In genomic region chr4:83272917-83273615, GRCm38 (mm10) we compare ENCODE assay signal across 17 mouse cellular contexts. TPM values are rescaled to one million over a fixed set of nuclear protein-coding genes. Genes with fewer than 3 reads are reported as not detected.
DNase-seq lines count a peak whose midpoint lies in the region; ATAC-seq and TF ChIP-seq lines count a peak whose summit lies in the region.
"Had no signal": no experiment of that assay in that cellular context is flagged by ENCODE, and none has a peak within 500 bp of the region (broad histone marks: within the 10 kb centered on the region; RNA-seq: fewer than 3 reads in every experiment).

No protein-coding gene starts in this region.

- no peaks in the 10 kb centered on the region for H3K27me3 ChIP-seq in liver, embryonic 16.5 days (ENCODE audit: control insufficient read depth, insufficient read depth, low read depth, low read length)
- H3K27me3 ChIP-seq: embryonic facial prominence, embryonic 12.5 days; forebrain, embryonic 12.5 days; limb, embryonic 15.5 days; neural tube, embryonic 12.5 days had no signal

- no peak for DNase-seq in gastrocnemius, adult 2 months
- DNase-seq in gastrocnemius, postnatal 10 days = no peak
- peak; percentile 58 for DNase-seq in 416B (ENCODE audit: low read depth)
- DNase-seq in c-Kit-positive CD71-positive TER-119-positive erythroid progenitor cells, embryonic 14.5 days (ENCODE audit: low spot score) = no peak
- no peak for DNase-seq in lung, adult 2 months
- no peak for DNase-seq in cerebellum, postnatal 25 days
- DNase-seq: cerebellum, postnatal 14 days; kidney, adult 11 months; kidney, postnatal 14 days had no signal

- H3K9me3 ChIP-seq in liver, embryonic 16.5 days (replicated peaks; ENCODE audit: control insufficient read depth, low read length) = no peaks in the 10 kb centered on the region
- H3K9me3 ChIP-seq: embryonic facial prominence, embryonic 12.5 days; forebrain, embryonic 12.5 days; limb, embryonic 15.5 days; neural tube, embryonic 12.5 days had no signal

- H3K4me3 ChIP-seq in gastrocnemius, adult 2 months = peak overlapping the region; percentile 10
- no peak overlapping the region for H3K4me3 ChIP-seq in cortical plate, adult 2 months (ENCODE audit: insufficient read depth, low read length)
- peak overlapping the region; percentile 32 for H3K4me3 ChIP-seq in liver, embryonic 16.5 days (ENCODE audit: low read depth, low read length)
- no peak overlapping the region for H3K4me3 ChIP-seq in lung, adult 2 months (replicated peaks; ENCODE audit: extremely low read depth, low read depth, low read length)
- H3K4me3 ChIP-seq: embryonic facial prominence, embryonic 12.5 days; forebrain, embryonic 12.5 days; limb, embryonic 15.5 days; neural tube, embryonic 12.5 days had no signal

- H3K9ac ChIP-seq in liver, embryonic 16.5 days (ENCODE audit: low read depth, low read length) = no peak overlapping the region
- H3K9ac ChIP-seq: embryonic facial prominence, embryonic 12.5 days; forebrain, embryonic 12.5 days; limb, embryonic 15.5 days; neural tube, embryonic 12.5 days had no signal

- no peaks in the 10 kb centered on the region for H3K36me3 ChIP-seq in liver, embryonic 16.5 days (ENCODE audit: control insufficient read depth, insufficient read depth)
- H3K36me3 ChIP-seq: embryonic facial prominence, embryonic 12.5 days; forebrain, embryonic 12.5 days; limb, embryonic 15.5 days; neural tube, embryonic 12.5 days had no signal

- TF ChIP-seq POLR2A in cortical plate, adult 2 months (IDR thresholded peaks at IDR 0.05; ENCODE audit: extremely low read depth, insufficient read depth, low read length) = no peak
- TF ChIP-seq POLR2A in lung, adult 2 months (IDR thresholded peaks at IDR 0.05; ENCODE audit: borderline replicate concordance, extremely low read depth, low read depth, low read length) = no peak

- 18% methylated on average over 9 of the region's 9 CpGs for WGBS in liver, embryonic 16.5 days (ENCODE audit: insufficient replicate concordance)
- whole genome bisulfite sequencing in lung, adult 2 months = 79% methylated on average over 9 of the region's 9 CpGs

- intact Hi-C loops in gastrocnemius, adult 2 months (cut with DNase I) = no loop called here

- TF ChIP-seq CTCF in gastrocnemius, adult 2 months (IDR thresholded peaks at IDR 0.05) = no peak
- no peak for TF ChIP-seq CTCF in cortical plate, adult 2 months (IDR thresholded peaks at IDR 0.05; ENCODE audit: extremely low read depth, insufficient read depth, low read length)
- TF ChIP-seq CTCF in lung, adult 2 months (IDR thresholded peaks at IDR 0.05; ENCODE audit: insufficient read depth, low read length) = no peak

- peak overlapping the region; percentile 31; the same call in 1 of the 2 replicates for H3K27ac ChIP-seq in gastrocnemius, adult 2 months
- H3K27ac ChIP-seq in cortical plate, adult 2 months (ENCODE audit: insufficient read depth, low read length) = 0 out of 2 replicates have a peak overlapping the region, but pooled peaks have one; percentile 21
- H3K27ac ChIP-seq in liver, embryonic 16.5 days (ENCODE audit: low read length) = no peak overlapping the region
- H3K27ac ChIP-seq: embryonic facial prominence, embryonic 12.5 days; forebrain, embryonic 12.5 days; limb, embryonic 15.5 days; neural tube, embryonic 12.5 days had no signal

- peak overlapping the region; percentile 42 for H3K4me2 ChIP-seq in liver, embryonic 16.5 days (ENCODE audit: low read depth, low read length)
- H3K4me2 ChIP-seq: embryonic facial prominence, embryonic 12.5 days; forebrain, embryonic 12.5 days; limb, embryonic 15.5 days; neural tube, embryonic 12.5 days had no signal

- no peak; the same call in 1 of the 2 replicates for ATAC-seq in liver, embryonic 16.5 days (ENCODE audit: low read depth)
- ATAC-seq: hindbrain, embryonic 16.5 days; midbrain, embryonic 16.5 days had no signal

- peaks cover 8% of the 10 kb centered on the region for H3K4me1 ChIP-seq in cortical plate, adult 2 months (ENCODE audit: control insufficient read depth, insufficient read depth, low read length)
- no peaks in the 10 kb centered on the region; the same call in 1 of the 2 replicates for H3K4me1 ChIP-seq in liver, embryonic 16.5 days (ENCODE audit: control insufficient read depth, low read depth, low read length)
- no peaks in the 10 kb centered on the region; the same call in 1 of the 2 replicates for H3K4me1 ChIP-seq in lung, adult 2 months (ENCODE audit: control insufficient read depth, insufficient read depth, low read length)
- H3K4me1 ChIP-seq: embryonic facial prominence, embryonic 12.5 days; forebrain, embryonic 12.5 days; neural tube, embryonic 12.5 days had no signal

RNA-seq across cellular contexts. Expression of gene Ttc39b, which starts 51.0 kb away (rescaled TPM):
- total RNA-seq in gastrocnemius, adult 2 months (2021) = 1 to 10 TPM; 4.0 to 6.9 TPM
- 10 to 100 TPM in 1 of 2 experiments, 1 to 10 TPM in 1; 7.3 to 10.5 TPM for total RNA-seq in gastrocnemius, postnatal 10 days (2021)
- polyA plus RNA-seq in cortical plate, adult 2 months (2012; rRNA removed) = 19.6 and 20.8 TPM in 2 replicates
- polyA plus RNA-seq in liver, embryonic 16.5 days (2015; fragmentation: Nextera tagmentation; extraction: Ambion mirVana) = 1.5 and 1.8 TPM in 2 replicates
- 4.0 and 7.1 TPM in 2 replicates for polyA plus RNA-seq in lung, adult 2 months (2012; rRNA removed)

Comparison
In these comparisons a context has a peak if more than half of its experiments do, and no peak if none do; other contexts are left out.
1. H3K4me3 ChIP-seq: peak in gastrocnemius, adult 2 months (single experiment) and liver, embryonic 16.5 days (single experiment); none in cortical plate, adult 2 months (single experiment) and lung, adult 2 months (single experiment).